Mouse (Mus musculus) thymus, postnatal 14 days (tissue): Measurements from ENCODE around the gene Ubtd2.
A peak's percentile ranks its signal among the peaks of the same experiment; 100 is the strongest.

Experiments
- DNase-seq: peaks from one replicate; pipeline ENCODE4 v3.0.0; 2021

The Ubtd2 gene

GRCm38 (mm10) chr11:32521246-32521645 is 66.1 kb downstream of the Ubtd2 start:
- no peak for DNase-seq

- no peak for DNase-seq
Measured at GRCm38 (mm10) chr11:32524122-32524920, 69.2 kb downstream of the Ubtd2 start.

DNA sequence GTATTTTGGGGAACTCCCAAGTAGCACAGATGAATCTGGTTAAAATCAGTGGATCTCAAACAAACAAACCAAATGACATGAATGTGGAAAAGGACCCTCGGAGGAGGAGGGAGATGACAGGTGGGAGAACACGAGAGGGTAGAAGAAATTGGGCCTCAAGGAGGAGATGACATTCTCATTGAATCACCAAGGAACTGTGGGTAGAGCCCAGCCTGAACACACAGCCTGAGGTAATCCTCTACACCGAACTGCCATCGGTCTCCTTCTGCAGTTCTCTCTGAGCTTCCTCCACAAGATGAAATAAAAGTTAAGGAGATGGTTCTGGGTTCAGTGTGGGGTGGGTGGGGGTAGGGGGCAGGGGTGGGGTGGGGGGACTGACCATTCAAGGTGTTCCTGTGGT is 71.8 kb downstream of the Ubtd2 start:
- DNase-seq = no peak

GRCm38 (mm10) chr11:32530151-32530550 is 75.0 kb downstream of the Ubtd2 start:
- peak; percentile 60 for DNase-seq

GRCm38 (mm10) chr11:32531871-32532764 is 76.9 kb downstream of the Ubtd2 start, which contains the start of gene Efcab9:
Gene Efcab9 (minus strand): TSS chr11:32532081.
- DNase-seq = no peak

DNA sequence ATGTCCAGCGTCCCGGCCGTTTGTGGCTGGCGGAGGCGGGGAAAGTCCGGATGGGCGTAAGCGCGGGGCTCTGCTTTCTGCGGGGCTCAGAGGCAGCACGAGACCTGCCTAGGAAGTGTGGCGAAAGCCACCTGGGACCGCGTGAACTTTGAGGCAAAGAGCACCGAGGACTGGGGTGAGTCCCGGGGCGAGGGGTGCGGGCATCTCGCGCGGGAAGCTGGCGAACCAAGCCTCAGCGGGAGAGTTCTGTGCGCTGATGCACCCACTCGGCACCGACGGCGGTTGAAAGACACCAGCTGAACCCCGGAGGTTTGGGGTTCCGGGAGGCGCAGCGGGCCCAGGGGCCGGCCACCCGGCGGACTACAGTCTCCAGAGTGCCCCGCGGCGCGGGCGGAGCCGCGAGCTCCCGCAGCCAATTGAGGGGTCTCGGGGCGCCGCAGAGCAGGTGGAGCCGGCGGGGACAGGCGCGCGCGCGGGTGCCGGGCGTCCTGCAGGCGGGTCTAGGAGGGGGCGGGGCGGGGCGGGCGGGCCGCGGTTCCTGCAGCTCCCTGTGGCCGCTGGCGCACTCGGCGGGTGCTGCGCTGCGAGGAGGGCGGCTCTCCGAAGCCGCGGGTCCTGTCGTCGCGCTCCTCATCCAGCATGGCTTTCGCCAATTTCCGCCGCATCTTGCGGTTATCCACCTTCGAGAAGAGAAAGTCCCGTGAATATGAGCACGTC is 77.8 kb downstream of the Ubtd2 start, which contains the start of gene Stk10:
Stk10 (plus strand) TSS at position 541 of the 717 bp plus-strand sequence.
- peak; percentile 96 for DNase-seq

DNA sequence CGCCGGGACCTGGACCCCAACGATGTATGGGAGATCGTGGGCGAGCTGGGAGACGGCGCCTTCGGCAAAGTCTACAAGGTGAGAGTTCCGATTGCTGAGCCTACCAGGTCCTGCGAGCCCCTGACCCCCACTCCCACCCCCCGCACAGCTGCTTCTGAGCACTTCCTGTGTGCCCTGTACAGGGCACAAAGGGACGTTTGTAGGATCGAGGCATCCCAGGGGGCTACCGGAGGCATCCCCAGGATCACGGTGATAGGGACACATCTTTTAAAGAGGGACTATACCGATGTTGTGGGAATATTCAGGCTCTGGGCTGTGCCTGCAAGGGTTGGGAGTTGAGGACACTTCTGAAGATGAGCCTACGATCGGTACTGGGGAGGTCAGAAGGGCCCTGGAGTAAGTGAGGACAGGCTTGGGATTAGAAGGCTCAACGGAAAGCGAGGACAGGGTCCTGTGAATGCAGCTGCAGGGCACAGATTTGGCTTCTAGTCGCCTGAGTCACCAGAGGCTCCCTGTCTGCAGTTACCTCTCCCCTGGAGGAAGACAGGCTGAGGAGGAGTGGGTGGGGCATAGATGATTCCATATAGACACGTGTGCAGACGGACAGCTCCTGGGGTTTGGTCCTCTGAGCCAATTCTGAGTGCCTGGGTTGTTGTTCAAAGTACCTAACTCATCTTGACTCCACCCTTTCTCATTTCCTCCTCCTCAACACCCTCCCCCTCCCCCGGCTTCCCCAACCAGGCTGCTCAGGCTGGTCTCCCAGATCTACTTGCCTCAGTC is 78.5 kb downstream of the Ubtd2 start:
- peak; percentile 86 for DNase-seq

GRCm38 (mm10) chr11:32534453-32535075 is 79.4 kb downstream of the Ubtd2 start:
- peak; percentile 28 for DNase-seq

DNA sequence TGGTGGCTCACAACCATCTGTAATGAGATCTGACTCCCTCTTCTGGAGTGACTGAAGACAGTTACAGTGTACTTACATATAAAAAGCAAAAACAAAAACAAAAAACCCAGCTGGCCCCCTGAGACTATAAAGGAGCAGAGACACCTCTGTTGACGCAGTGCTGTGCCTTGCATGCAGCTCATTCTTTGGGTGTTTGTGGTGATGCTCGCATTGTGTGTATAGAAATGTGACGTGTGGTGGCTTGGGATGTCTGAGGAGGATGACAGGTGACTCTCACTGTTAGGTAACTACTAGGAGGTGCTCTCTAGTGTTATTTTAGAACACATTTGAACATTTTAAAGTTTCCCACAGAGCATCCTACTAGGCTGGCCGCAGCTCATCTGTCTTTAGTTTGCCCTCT is 80.5 kb downstream of the Ubtd2 start:
- no peak for DNase-seq

- DNase-seq = no peak
Measured at GRCm38 (mm10) chr11:32536954-32537353, 81.8 kb downstream of the Ubtd2 start.

DNA sequence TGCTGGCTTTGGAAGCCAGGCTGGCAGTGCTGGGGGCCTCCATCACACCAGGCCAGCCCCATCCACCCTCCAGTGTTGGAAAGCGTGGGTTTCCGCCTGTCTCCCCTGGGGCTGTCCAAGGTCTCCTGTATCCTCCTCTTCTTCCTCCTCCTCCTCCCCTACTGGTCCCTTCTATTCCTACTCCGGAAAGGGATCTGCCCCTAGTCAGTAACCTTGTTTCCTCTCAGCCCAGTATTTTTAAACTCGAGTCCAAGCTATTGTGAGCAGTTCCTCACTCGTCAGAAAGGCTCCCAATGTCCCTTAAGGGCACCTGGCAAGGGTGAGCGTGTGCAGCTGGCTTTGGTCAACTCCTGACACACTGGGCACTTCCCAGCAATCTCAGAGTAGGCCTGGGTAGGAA is 83.3 kb downstream of the Ubtd2 start:
- DNase-seq = no peak

DNA sequence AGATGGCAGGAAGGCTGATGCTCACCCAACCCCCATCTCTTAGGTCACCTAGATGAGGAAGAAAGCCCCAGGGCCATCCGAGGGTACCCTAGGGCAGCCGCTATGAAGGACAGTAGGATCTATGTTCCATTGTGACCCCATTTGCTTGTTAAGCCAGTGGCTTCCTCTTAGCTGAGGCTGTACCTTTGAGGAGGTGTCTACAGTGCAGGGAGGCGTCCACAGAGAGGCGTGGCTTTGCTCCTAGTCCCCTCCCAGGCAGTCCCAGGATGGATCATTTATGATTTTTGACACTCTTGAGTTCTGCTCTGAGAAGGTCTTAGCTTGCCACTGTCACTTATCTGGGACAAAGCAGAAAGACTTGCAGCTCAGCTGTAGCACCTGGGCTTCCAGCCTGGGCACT is 83.7 kb downstream of the Ubtd2 start:
- no peak for DNase-seq

DNA sequence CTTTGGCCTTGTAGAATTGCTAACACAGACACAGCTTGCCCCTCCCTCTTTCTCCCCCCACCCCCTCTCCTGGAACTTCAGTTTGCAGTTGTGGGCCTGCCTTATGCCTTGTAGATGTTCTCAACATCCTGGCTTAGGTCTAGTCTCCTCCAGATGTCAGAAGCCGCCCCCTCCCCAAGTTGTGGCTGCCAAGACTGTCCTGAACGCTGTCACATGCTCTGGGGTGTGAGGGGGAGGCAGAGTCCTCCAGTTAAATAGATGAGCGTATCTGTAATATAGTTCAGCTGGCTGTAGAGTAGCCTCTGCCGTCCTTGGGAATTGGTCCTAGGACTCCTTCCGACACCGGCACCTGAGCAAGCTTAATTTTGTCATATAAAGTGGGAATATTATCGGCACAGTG is 84.5 kb downstream of the Ubtd2 start:
- no peak for DNase-seq

DNA sequence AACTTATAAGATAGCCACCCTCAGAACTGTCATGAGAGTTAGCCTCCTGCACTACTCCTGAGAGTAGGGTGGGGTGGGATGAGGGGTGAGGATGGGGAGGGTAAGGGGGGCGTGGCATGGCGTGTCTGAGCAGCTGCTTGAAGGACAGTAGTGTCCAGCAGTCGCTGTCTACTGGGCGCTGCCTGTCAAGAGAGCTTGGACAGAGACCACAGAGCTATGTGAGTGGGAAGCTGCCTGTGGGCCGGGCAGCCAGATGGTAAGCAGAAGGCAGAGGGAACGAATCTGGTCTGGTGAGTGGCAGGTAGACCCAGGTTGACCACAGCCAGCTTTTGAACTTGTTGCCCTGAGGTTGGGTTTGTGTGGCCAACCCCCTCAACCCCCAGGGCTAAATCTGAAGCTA is 85.3 kb downstream of the Ubtd2 start:
- DNase-seq = no peak

DNA sequence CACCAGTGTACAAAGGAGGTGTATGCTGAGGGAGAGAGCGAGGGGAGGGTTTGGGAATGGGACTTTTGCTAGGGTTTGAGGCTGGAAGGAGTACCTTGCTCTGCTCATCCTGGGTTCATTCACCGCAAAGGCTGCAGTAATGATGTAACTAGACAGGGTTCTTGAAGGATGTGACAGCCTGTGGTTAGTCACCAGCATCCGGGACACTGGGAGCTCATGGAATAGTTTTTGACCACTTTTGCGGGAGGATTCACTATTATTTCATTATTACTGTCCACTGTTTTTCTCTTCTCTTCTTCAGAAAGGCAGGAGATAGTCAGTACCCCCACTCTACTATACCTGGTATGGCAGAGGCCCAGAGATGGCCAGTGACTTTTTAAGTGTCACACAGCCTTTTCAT is 87.0 kb downstream of the Ubtd2 start:
- no peak for DNase-seq

DNA sequence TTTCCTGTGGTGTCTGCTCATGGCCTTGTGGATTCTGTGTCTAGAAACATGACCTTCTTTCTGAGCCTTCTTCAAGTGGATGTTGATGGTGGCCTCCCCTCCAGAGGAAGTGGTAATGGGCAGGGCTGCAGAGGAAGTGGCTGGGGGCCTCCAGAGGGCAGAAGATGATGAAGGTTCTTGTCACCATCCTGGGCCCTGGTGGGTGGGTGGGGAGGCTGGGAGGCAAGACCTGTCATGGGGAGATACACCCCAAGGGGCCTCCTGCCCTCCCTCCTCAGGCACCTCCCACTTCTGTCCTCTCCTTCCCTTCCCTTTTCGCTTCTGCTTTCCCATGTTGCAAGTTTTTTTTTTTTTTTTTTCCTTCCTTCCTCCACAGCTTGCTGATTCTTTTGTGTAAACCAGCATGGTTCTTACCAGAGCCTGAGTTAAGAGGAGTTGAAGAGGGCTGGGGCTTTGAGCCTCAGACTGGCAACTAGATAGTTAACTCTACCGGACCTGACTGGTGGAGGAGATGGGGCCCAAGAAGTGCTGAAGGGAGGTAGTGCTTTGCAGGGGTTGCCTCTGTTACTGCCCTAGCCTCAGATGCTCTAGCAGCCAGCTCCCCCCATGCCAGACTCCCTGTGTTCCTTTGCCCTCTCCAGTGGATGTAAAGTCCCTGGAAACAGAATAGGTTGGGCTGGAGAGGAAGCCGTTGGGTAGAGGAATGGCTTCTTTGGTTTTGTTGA is 87.7 kb downstream of the Ubtd2 start:
- DNase-seq = peak; percentile 82

- DNase-seq = no peak
Measured at GRCm38 (mm10) chr11:32544041-32544440, 88.9 kb downstream of the Ubtd2 start.

DNA sequence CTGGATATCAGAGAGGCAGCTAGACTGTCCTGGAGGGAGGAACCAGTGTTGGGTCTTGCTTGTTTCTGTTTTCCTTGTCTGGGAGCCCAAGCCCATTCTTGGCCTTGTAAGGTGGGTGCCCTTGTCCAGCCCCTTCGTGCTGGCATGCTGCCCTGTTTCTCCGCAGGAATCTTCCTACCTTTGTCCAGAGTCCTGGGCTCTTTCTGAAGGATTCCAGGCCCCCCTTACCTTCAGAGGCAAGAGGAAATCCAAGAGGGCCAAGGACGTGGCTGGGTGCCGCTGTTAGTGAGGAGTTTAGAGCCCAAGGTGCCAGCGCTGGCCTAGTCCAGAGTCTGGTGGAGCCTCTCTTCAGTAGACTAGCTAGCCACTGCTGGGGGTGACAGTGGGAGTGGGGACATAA is 89.3 kb downstream of the Ubtd2 start:
- DNase-seq = no peak

DNA sequence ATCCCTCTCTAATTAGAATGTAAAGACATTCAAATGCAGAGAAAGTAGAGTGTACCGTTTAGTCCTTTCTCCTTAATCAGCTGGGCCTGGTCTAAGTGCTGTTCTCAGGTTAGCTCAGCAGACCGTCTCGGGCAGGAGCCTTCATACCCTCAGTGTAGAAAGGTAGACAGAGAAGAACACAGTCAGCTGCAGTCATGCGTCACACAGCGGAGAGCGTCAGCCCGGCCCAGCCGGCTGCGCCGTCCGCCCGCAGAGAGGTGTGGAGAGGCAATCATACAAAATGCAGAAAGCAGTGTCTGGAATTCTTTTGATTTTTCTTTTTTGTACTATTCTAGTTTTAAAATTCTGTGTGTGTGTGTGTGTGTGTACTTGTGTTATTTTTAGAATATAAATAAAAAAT is 90.4 kb downstream of the Ubtd2 start:
- DNase-seq = no peak

- DNase-seq = no peak
Measured at GRCm38 (mm10) chr11:32546483-32546882, 91.3 kb downstream of the Ubtd2 start.

GRCm38 (mm10) chr11:32547391-32547947 is 92.3 kb downstream of the Ubtd2 start:
- DNase-seq = no peak
